Mouse (Mus musculus): ENCODE measurements around the gene Igf1r. TPM values are rescaled to one million over a fixed set of nuclear protein-coding genes. Genes with fewer than 3 reads are reported as not detected.

Igf1r gene
- polyA plus RNA-seq, 1 experiment from 2014 or later: 15.9 TPM

DNA sequence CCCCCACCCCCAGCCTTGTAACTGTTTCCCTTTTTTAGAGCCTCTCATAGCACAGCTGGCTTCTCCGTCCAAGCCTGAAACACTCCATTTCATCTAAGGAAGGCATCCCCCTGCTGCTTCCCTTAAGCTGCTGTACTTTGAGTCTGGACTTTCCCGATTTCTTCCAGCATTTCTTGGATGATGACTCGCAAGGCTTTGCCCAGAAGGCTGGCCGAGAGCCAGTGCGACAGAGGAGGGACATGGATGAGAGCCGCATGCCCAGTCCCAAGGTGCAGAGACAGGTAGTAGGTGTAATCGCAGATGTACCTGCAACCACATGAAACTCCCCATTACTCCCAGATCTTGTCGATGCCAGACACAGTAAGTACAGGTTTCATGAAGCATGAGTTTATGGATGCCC lies 284.2 kb downstream of the Igf1r start:
- ATAC-seq: no peak
- H3K9ac ChIP-seq (replicated peaks; ENCODE audit: low read depth): no peak overlapping the region
- no peak overlapping the region for H3K27ac ChIP-seq (ENCODE audit: low read length)
- no peaks in the 10 kb centered on the region for H3K4me1 ChIP-seq (ENCODE audit: insufficient read depth, low read depth, low read length)
- no peaks in the 10 kb centered on the region for H3K9me3 ChIP-seq (ENCODE audit: low read length)
- H3K4me2 ChIP-seq (replicated peaks; ENCODE audit: low read depth, low read length): no peak overlapping the region
- no peak overlapping the region for H3K4me3 ChIP-seq (ENCODE audit: low read depth, low read length)
- TF ChIP-seq EP300 (IDR thresholded peaks at IDR 0.05): no peak
- no peaks in the 10 kb centered on the region for H3K36me3 ChIP-seq (ENCODE audit: insufficient read depth, low read length)
- WGBS: 76% methylated on average over 8 of the region's 8 CpGs
- DNase-seq (ENCODE audit: low spot score): no peak
- H3K27me3 ChIP-seq (replicated peaks; ENCODE audit: insufficient read depth, low read length): no peaks in the 10 kb centered on the region

DNA sequence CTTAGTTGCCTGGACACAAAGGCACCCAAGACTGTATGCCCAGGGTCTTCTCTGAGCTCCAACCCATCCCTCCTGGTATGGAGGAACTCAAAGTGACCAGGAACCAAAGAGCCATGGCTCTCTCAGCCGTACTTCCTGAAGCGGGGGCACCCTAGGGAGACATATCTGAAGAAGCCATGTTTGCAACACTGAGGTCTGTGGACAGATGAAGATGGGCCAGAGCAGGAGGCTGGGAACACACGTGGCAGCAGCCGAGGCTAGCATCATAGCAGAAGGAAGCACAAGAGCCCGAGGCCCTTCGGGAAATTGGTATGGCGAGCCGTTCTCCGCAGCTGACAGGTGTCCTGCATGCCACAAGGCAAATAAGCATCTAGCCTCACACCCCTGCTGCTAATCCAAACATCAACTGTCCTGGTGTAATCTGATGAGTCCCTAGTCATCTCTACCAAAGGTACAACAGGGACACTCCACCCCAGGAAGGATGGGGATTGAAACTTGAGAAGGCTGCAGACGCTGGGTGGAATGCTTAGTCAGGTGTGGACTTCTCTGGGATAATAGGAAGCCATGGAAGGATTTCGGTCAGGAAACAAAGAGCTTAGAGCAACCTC lies 286.7 kb downstream of the Igf1r start:
- Histone ChIP-seq H3K9ac (replicated peaks; ENCODE audit: low read depth) (no peak overlapping the region), H3K27ac (ENCODE audit: low read length) (no peak overlapping the region), H3K4me2 (replicated peaks; ENCODE audit: low read depth, low read length) (no peak overlapping the region), H3K4me1 (ENCODE audit: insufficient read depth, low read depth, low read length) (no peaks in the 10 kb centered on the region), H3K27me3 (replicated peaks; ENCODE audit: insufficient read depth, low read length) (no peaks in the 10 kb centered on the region), H3K36me3 (ENCODE audit: insufficient read depth, low read length) (no peaks in the 10 kb centered on the region), H3K4me3 (ENCODE audit: low read depth, low read length) (no peak overlapping the region), H3K9me3 (ENCODE audit: low read length) (no peaks in the 10 kb centered on the region)
- TF ChIP-seq EP300 (IDR thresholded peaks at IDR 0.05): no peak
- no peak for TF ChIP-seq CTCF (IDR thresholded peaks at IDR 0.05)
- DNase-seq (ENCODE audit: low spot score): no peak
- ATAC-seq: no peak
- WGBS: 55% methylated on average over 11 of the region's 11 CpGs

DNA sequence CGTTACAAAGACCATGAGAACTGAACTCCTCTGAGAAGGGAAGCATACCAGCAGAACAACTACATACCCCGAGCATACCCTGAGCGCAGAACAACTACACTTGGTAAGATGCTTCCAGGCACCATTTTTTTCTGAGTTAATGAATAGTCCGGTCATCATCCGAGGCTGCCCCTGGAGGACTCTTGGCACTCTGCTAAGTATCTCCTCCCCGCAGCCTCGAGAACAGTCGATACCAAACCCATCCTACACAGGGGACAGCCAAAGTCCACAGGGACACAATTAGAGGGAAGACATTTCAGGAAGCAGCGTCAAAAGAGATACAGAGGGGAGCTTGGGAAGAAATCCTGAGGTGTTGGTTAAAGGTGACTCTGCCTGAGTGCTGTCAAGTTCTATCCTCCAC lies 288.6 kb downstream of the Igf1r start:
- no peak for TF ChIP-seq EP300 (IDR thresholded peaks at IDR 0.05)
- TF ChIP-seq CTCF (IDR thresholded peaks at IDR 0.05): no peak
- Histone ChIP-seq H3K27ac (ENCODE audit: low read length) (no peak overlapping the region), H3K9ac (replicated peaks; ENCODE audit: low read depth) (no peak overlapping the region), H3K4me1 (ENCODE audit: insufficient read depth, low read depth, low read length) (no peaks in the 10 kb centered on the region), H3K4me2 (replicated peaks; ENCODE audit: low read depth, low read length) (no peak overlapping the region), H3K4me3 (ENCODE audit: low read depth, low read length) (no peak overlapping the region), H3K36me3 (ENCODE audit: insufficient read depth, low read length) (no peaks in the 10 kb centered on the region), H3K9me3 (ENCODE audit: low read length) (no peaks in the 10 kb centered on the region), H3K27me3 (replicated peaks; ENCODE audit: insufficient read depth, low read length) (no peaks in the 10 kb centered on the region)
- no peak for ATAC-seq
- no peak for DNase-seq (ENCODE audit: low spot score)
- 70% methylated on average over 9 of the region's 9 CpGs for WGBS

DNA sequence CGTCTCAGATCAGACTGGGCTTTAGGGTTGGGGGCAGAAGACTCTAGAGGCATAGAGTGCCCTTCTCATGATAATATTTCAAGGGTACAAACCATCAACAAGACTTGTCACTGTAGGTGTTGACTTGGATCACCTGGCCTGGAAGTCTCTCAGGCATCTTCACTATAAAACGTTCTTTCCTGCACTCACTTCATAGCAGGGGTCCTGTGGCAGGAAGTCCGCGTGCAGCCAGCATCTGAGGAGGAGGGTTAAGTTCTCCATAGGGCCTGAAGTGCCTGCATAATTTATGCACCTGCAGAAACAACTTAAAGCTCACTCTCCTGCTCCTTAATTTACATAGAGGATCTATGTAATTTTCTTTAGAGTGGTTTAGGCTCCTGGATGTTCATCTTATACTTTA lies 293.1 kb downstream of the Igf1r start:
- no peak for TF ChIP-seq CTCF (IDR thresholded peaks at IDR 0.05)
- TF ChIP-seq EP300 (IDR thresholded peaks at IDR 0.05): no peak
- no peak overlapping the region for H3K9ac ChIP-seq (replicated peaks; ENCODE audit: low read depth)
- no peaks in the 10 kb centered on the region for H3K36me3 ChIP-seq (ENCODE audit: insufficient read depth, low read length)
- ATAC-seq (no peak), DNase-seq (ENCODE audit: low spot score) (no peak)
- 57% methylated on average over 4 of the region's 4 CpGs for WGBS
- H3K27me3 ChIP-seq (replicated peaks; ENCODE audit: insufficient read depth, low read length): no peaks in the 10 kb centered on the region
- H3K9me3 ChIP-seq (ENCODE audit: low read length): no peaks in the 10 kb centered on the region
- H3K4me1 ChIP-seq (ENCODE audit: insufficient read depth, low read depth, low read length): no peaks in the 10 kb centered on the region
- no peak overlapping the region for H3K4me3 ChIP-seq (ENCODE audit: low read depth, low read length)
- no peak overlapping the region for H3K27ac ChIP-seq (ENCODE audit: low read length)
- no peak overlapping the region for H3K4me2 ChIP-seq (replicated peaks; ENCODE audit: low read depth, low read length)

DNA sequence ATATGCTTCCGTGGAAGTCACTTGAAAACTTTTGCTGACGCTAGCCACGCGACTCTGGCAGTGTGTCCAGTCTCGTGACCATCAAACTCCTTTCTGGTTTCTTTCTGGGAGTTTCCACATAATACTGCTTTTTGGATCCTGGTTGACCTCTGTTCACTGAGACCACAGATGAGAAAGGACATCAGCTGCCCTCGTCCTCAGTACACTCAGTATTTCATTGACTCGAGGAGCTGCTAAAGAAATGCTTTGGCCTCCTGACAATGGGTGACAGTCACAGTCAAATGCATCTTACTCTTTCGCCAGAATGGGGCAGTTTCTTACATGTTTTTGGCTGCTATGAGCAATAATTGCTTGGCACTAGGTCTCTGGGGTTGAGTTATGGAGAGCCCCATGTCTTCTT lies 293.6 kb downstream of the Igf1r start:
- peak; percentile 79 for ATAC-seq
- Histone ChIP-seq H3K9me3 (ENCODE audit: low read length) (no peaks in the 10 kb centered on the region), H3K9ac (replicated peaks; ENCODE audit: low read depth) (no peak overlapping the region), H3K4me3 (ENCODE audit: low read depth, low read length) (no peak overlapping the region), H3K27me3 (replicated peaks; ENCODE audit: insufficient read depth, low read length) (no peaks in the 10 kb centered on the region), H3K36me3 (ENCODE audit: insufficient read depth, low read length) (no peaks in the 10 kb centered on the region), H3K4me1 (ENCODE audit: insufficient read depth, low read depth, low read length) (no peaks in the 10 kb centered on the region), H3K4me2 (replicated peaks; ENCODE audit: low read depth, low read length) (no peak overlapping the region), H3K27ac (ENCODE audit: low read length) (no peak overlapping the region)
- TF ChIP-seq EP300 (IDR thresholded peaks at IDR 0.05): peak; percentile 47
- TF ChIP-seq CTCF (IDR thresholded peaks at IDR 0.05): no peak
- peak; percentile 84 for DNase-seq (ENCODE audit: low spot score)
- WGBS: 59% methylated on average over 8 of the region's 8 CpGs

DNA sequence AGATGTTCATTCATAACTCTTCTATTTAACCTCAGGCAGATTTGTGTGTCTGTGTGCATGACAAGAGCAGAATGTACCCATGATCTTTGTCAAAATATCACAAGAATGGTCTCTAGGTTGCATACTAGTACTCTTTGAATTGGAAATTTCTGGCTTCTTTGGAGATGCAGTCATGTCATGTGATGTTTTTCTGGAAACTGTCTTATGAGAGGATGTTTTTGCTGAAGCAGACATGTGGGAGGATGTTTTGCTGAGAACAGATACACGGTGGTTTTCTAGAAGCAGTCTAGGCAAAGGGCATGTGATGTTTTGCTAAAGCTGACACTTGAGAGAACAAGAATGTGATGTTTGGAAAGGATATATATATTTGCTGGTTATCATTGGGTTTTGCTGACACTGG lies 297.8 kb downstream of the Igf1r start:
- no peaks in the 10 kb centered on the region for H3K27me3 ChIP-seq (replicated peaks; ENCODE audit: insufficient read depth, low read length)
- WGBS: 53% methylated on average over 1 of the region's 1 CpGs
- DNase-seq (ENCODE audit: low spot score): no peak
- no peak overlapping the region for H3K27ac ChIP-seq (ENCODE audit: low read length)
- no peak overlapping the region for H3K4me3 ChIP-seq (ENCODE audit: low read depth, low read length)
- no peak overlapping the region for H3K4me2 ChIP-seq (replicated peaks; ENCODE audit: low read depth, low read length)
- H3K4me1 ChIP-seq (ENCODE audit: insufficient read depth, low read depth, low read length): no peaks in the 10 kb centered on the region
- no peaks in the 10 kb centered on the region for H3K36me3 ChIP-seq (ENCODE audit: insufficient read depth, low read length)
- H3K9ac ChIP-seq (replicated peaks; ENCODE audit: low read depth): no peak overlapping the region
- ATAC-seq: no peak
- no peak for TF ChIP-seq EP300 (IDR thresholded peaks at IDR 0.05)
- TF ChIP-seq CTCF (IDR thresholded peaks at IDR 0.05): no peak
- no peaks in the 10 kb centered on the region for H3K9me3 ChIP-seq (ENCODE audit: low read length)

DNA sequence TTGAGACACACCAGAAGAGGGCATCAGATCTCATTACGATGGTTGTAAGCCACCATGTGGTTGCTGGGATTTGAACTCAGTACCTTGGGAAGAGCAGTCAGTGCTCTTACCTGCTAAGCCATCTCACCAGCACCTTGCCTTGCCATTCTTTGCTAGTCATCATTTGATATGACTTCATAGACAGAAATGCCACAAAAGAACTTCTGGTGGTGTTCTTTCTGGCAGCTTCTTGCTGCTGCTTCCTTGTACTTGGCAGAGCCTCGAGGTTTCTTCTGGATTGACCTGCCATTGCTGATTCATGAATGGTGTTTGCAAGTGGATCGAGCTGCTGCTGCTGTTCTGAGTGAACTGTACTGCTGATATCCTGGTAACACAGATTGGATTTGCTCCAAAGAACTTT lies 298.3 kb downstream of the Igf1r start:
- Histone ChIP-seq H3K27me3 (replicated peaks; ENCODE audit: insufficient read depth, low read length) (no peaks in the 10 kb centered on the region), H3K4me1 (ENCODE audit: insufficient read depth, low read depth, low read length) (no peaks in the 10 kb centered on the region), H3K27ac (ENCODE audit: low read length) (no peak overlapping the region), H3K9ac (replicated peaks; ENCODE audit: low read depth) (no peak overlapping the region), H3K4me3 (ENCODE audit: low read depth, low read length) (no peak overlapping the region), H3K9me3 (ENCODE audit: low read length) (no peaks in the 10 kb centered on the region), H3K4me2 (replicated peaks; ENCODE audit: low read depth, low read length) (no peak overlapping the region), H3K36me3 (ENCODE audit: insufficient read depth, low read length) (no peaks in the 10 kb centered on the region)
- DNase-seq (ENCODE audit: low spot score): no peak
- TF ChIP-seq EP300 (IDR thresholded peaks at IDR 0.05) (no peak), CTCF (IDR thresholded peaks at IDR 0.05) (no peak)
- WGBS: 78% methylated on average over 3 of the region's 3 CpGs
- ATAC-seq: no peak
